Mouse (Mus musculus): ENCODE measurements around the gene Shkbp1. TPM values are rescaled to one million over a fixed set of nuclear protein-coding genes. Genes with fewer than 3 reads are reported as not detected.
A peak's percentile ranks its signal among the peaks of the same experiment; 100 is the strongest.

The Shkbp1 gene
- polyA plus RNA-seq, 1 experiment from 2014 or later = 10.9 TPM

DNA sequence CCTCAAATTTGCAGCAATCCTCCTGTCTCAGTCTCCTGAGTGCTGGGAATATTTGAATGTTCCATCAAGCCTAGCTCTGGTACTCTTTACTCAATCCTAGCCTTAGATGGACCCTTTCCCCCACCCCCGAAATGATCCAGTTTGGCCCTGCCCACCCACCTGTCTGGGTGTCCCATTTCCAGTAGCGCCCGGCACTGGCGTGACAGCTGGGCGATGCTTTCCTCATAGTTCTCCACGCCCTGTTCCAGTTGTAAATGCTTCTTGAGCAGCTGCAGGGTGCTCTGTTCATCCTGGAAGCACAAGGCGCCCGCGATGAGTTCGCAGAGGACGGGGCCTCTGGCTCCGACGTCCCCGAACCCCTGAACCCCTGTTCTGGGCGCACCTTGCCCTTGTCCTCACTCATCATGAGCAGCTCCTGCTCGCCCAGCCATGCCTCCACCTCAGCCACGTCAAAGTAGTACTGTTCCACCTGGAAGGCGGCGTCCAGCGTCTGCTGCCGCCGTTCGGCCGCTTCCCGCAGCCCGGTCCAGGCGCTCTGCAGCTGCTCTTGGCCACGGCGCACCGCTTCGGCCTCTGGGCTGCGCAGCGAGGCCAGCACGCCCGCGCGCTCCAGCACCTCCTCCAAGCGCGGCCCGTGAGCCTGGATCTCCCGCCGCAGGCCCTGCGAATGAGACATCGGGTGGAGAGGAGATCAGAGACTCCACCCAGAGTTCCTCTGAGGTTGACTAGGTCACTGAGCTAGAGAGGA, 16.1 kb upstream of the Shkbp1 start:
- ATAC-seq (no peak), DNase-seq (no peak)
- H3K27ac ChIP-seq (ENCODE audit: low read depth) = no peak overlapping the region
- no peak overlapping the region for H3K4me3 ChIP-seq (ENCODE audit: low read depth, low read length)
- WGBS (ENCODE audit: insufficient replicate concordance) = 7% methylated on average over 44 of the region's 44 CpGs
- H3K27me3 ChIP-seq (ENCODE audit: insufficient read depth, low read length) = peaks cover 83% of the 10 kb centered on the region
- no peak overlapping the region for H3K4me2 ChIP-seq (ENCODE audit: low read depth, low read length)
- TF ChIP-seq EP300 (IDR thresholded peaks at IDR 0.05; ENCODE audit: low read depth) (no peak), CTCF (IDR thresholded peaks at IDR 0.05; ENCODE audit: low read depth) (no peak)
- H3K4me1 ChIP-seq (ENCODE audit: insufficient read depth) = 0 out of 2 replicates have a peak, but pooled peaks cover 2% of the 10 kb centered on the region
- H3K36me3 ChIP-seq (replicated peaks; ENCODE audit: insufficient read depth, low read length) = no peaks in the 10 kb centered on the region
- H3K9ac ChIP-seq (replicated peaks) = no peak overlapping the region
- no peaks in the 10 kb centered on the region for H3K9me3 ChIP-seq (ENCODE audit: low read length)

DNA sequence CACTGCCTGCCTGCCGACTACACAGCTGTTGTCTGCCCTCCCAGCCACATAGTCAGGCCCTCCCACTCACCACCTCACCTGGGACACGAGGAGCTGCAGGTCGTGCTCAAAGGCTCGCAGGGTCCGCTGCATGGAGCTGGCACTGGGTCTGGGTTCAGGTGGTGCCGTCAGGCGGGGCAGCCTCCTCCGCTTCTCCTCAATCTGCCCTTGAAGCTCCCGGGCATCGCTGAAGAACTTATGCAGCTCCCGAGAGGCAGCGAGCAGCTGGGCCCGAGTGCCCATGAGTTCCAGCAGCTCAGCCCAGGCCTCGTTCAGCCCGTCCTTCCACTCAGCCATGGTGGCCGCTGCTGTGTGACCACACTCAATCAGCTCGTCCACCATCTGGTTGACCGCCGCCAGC, 13.3 kb upstream of the Shkbp1 start:
- Histone ChIP-seq H3K4me1 (ENCODE audit: insufficient read depth) (0 out of 2 replicates have a peak, but pooled peaks cover 2% of the 10 kb centered on the region), H3K9me3 (ENCODE audit: low read length) (no peaks in the 10 kb centered on the region), H3K4me3 (ENCODE audit: low read depth, low read length) (no peak overlapping the region), H3K9ac (replicated peaks) (no peak overlapping the region), H3K4me2 (ENCODE audit: low read depth, low read length) (no peak overlapping the region), H3K27ac (ENCODE audit: low read depth) (no peak overlapping the region), H3K36me3 (replicated peaks; ENCODE audit: insufficient read depth, low read length) (no peaks in the 10 kb centered on the region), H3K27me3 (ENCODE audit: insufficient read depth, low read length) (peaks cover 91% of the 10 kb centered on the region)
- ATAC-seq (no peak), DNase-seq (no peak)
- TF ChIP-seq CTCF (IDR thresholded peaks at IDR 0.05; ENCODE audit: low read depth) (no peak), EP300 (IDR thresholded peaks at IDR 0.05; ENCODE audit: low read depth) (no peak)
- WGBS (ENCODE audit: insufficient replicate concordance) = 78% methylated on average over 19 of the region's 19 CpGs

DNA sequence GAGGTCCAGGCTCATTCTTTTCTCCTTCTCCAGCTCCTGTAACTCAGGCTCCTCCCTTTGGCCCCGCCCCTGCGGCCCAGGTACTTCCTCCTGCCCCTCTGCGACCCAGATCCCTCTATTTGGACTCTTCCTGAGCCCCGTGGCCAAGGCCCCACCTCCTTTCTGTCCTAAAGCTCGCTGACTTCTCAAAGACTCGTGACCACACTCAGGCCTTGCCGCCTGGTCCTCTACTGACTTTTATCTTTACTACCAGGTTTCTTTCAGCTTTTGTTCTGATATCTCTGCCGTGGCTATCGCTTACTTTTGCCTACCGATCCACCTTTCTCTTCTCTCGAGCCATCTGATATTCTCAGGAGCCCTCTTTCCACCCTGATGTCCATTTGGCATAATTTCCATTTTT, 12.2 kb upstream of the Shkbp1 start:
- ATAC-seq (no peak), DNase-seq (no peak)
- WGBS (ENCODE audit: insufficient replicate concordance) = 13% methylated on average over 11 of the region's 11 CpGs
- no peak overlapping the region for H3K27ac ChIP-seq (ENCODE audit: low read depth)
- H3K4me2 ChIP-seq (ENCODE audit: low read depth, low read length) = no peak overlapping the region
- no peak overlapping the region for H3K4me3 ChIP-seq (ENCODE audit: low read depth, low read length)
- no peaks in the 10 kb centered on the region for H3K36me3 ChIP-seq (replicated peaks; ENCODE audit: insufficient read depth, low read length)
- TF ChIP-seq EP300 (IDR thresholded peaks at IDR 0.05; ENCODE audit: low read depth) (no peak), CTCF (IDR thresholded peaks at IDR 0.05; ENCODE audit: low read depth) (no peak)
- H3K9ac ChIP-seq (replicated peaks) = no peak overlapping the region
- H3K27me3 ChIP-seq (ENCODE audit: insufficient read depth, low read length) = peaks cover 90% of the 10 kb centered on the region
- H3K9me3 ChIP-seq (ENCODE audit: low read length) = no peaks in the 10 kb centered on the region
- peaks cover 2% of the 10 kb centered on the region; the same call in 1 of the 2 replicates for H3K4me1 ChIP-seq (ENCODE audit: insufficient read depth)

DNA sequence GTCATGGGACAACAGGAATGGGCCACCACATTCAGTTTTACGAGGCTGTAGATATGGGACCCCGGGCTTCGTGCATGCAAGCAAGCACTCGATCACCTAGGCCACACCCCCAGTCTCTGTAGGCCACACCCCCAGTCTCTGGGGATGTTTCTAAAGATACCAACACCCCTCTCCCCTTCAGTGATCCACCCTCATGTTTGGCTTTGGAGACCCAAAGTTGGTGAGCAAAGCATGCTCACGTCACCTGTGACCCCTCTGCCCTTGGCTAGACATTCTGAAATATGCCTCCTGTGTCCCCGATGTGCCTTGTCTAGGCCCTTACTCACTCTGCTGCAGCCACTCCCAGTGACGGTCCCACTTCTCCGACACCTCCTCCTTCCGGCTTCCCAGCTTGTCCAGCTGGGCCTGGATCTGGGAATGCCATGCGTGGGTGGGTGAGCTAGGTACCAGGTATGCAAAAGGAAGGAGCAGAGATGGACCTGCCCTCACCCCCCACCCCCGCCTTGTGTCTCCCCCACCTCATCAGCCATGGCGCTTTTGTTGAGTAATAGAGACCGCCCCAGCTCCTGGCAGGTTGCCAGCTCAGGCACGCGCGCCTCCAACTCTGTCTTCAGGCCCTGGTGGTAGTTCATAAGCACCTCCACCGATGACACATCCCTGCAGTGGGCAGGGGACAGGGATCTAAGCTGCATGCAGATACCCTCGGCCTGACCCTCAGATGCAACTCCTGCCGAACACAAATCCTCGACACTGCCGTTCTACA, 10.4 kb upstream of the Shkbp1 start:
- Histone ChIP-seq H3K27ac (ENCODE audit: low read depth) (no peak overlapping the region), H3K4me3 (ENCODE audit: low read depth, low read length) (no peak overlapping the region), H3K4me2 (ENCODE audit: low read depth, low read length) (no peak overlapping the region), H3K9ac (replicated peaks) (no peak overlapping the region), H3K9me3 (ENCODE audit: low read length) (no peaks in the 10 kb centered on the region), H3K27me3 (ENCODE audit: insufficient read depth, low read length) (peaks cover 82% of the 10 kb centered on the region), H3K4me1 (ENCODE audit: insufficient read depth) (peaks cover 5% of the 10 kb centered on the region), H3K36me3 (replicated peaks; ENCODE audit: insufficient read depth, low read length) (no peaks in the 10 kb centered on the region)
- no peak for ATAC-seq
- TF ChIP-seq CTCF (IDR thresholded peaks at IDR 0.05; ENCODE audit: low read depth) = no peak
- no peak for TF ChIP-seq EP300 (IDR thresholded peaks at IDR 0.05; ENCODE audit: low read depth)
- WGBS (ENCODE audit: insufficient replicate concordance) = 46% methylated on average over 21 of the region's 21 CpGs
- DNase-seq = no peak

DNA sequence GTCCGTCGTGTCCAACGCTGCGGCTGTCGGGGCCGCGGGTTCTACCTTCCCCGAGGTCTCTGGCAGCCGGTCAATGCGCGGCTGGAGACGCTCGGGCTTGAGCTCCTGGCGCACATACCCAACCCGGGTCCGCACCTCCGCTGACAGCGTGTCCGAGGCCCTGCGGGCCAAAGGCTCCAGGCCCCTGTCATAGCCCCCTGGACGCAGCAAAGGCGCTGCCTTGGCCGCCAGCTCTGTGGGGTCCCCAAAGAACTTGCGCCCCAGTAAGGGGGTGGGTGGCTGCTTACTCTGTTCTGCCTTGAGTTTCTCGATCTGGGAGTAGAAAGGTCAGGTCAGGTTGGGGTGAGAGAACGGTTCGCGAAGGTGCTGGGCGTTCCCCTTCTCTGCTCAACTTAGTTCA, 8.6 kb upstream of the Shkbp1 start:
- no peak overlapping the region for H3K9ac ChIP-seq (replicated peaks)
- no peaks in the 10 kb centered on the region for H3K36me3 ChIP-seq (replicated peaks; ENCODE audit: insufficient read depth, low read length)
- no peak for ATAC-seq
- WGBS (ENCODE audit: insufficient replicate concordance) = 8% methylated on average over 26 of the region's 29 CpGs
- H3K4me1 ChIP-seq (ENCODE audit: insufficient read depth) = peaks cover 8% of the 10 kb centered on the region
- no peak for DNase-seq
- no peak overlapping the region for H3K4me3 ChIP-seq (ENCODE audit: low read depth, low read length)
- no peaks in the 10 kb centered on the region for H3K9me3 ChIP-seq (ENCODE audit: low read length)
- peaks cover 68% of the 10 kb centered on the region for H3K27me3 ChIP-seq (ENCODE audit: insufficient read depth, low read length)
- TF ChIP-seq EP300 (IDR thresholded peaks at IDR 0.05; ENCODE audit: low read depth) = no peak
- no peak for TF ChIP-seq CTCF (IDR thresholded peaks at IDR 0.05; ENCODE audit: low read depth)
- H3K4me2 ChIP-seq (ENCODE audit: low read depth, low read length) = no peak overlapping the region
- H3K27ac ChIP-seq (ENCODE audit: low read depth) = no peak overlapping the region

DNA sequence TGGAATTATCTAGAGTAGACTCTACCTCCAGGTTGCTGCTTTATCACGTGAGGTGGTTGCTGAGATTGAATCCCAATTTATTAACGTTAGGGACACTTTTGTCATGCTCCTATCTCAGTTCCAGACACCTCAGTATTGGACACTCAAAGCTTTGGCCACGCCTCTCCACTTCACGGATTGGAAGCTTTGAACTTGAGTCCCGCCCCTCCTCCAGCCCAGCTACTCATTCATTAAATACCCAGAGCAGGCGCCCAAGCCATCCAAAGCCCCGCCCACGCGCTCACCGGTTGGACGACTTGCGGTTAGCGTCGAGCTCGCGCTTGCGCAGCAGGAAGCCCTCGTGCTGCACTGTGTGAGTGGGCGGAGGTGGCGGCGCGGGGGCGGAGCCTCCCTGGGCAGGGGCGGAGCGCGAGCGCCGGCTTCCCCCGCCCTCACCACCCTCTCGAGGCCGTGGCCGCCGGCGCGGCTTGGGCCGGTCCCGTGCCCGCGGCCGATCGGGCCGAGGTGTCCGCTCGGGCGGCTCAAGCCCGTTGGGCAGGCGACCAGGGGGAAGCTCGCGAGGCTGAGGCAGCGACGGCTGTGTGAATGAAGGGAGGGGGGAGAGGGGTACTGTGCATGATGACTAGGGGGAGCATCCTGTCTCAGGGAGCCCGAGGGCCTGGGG, 5.6 kb upstream of the Shkbp1 start:
- H3K36me3 ChIP-seq (replicated peaks; ENCODE audit: insufficient read depth, low read length) = no peaks in the 10 kb centered on the region
- H3K27me3 ChIP-seq (ENCODE audit: insufficient read depth, low read length) = peaks cover 41% of the 10 kb centered on the region
- under 1% methylated on average over 50 of the region's 52 CpGs for WGBS (ENCODE audit: insufficient replicate concordance)
- H3K27ac ChIP-seq (ENCODE audit: low read depth) = no peak overlapping the region
- no peak for TF ChIP-seq CTCF (IDR thresholded peaks at IDR 0.05; ENCODE audit: low read depth)
- TF ChIP-seq EP300 (IDR thresholded peaks at IDR 0.05; ENCODE audit: low read depth) = no peak
- DNase-seq (peak; percentile 98), ATAC-seq (peak; percentile 95)
- H3K9me3 ChIP-seq (ENCODE audit: low read length) = no peaks in the 10 kb centered on the region
- peaks cover 16% of the 10 kb centered on the region for H3K4me1 ChIP-seq (ENCODE audit: insufficient read depth)
- 0 out of 2 replicates have a peak overlapping the region, but pooled peaks have one; percentile 16 for H3K9ac ChIP-seq (replicated peaks)
- H3K4me2 ChIP-seq (ENCODE audit: low read depth, low read length) = peak overlapping the region; percentile 80
- H3K4me3 ChIP-seq (ENCODE audit: low read depth, low read length) = peak overlapping the region; percentile 36
